Comparison of ENCODE assay signal across 12 mouse cellular contexts in genomic region chr19:9945800-9946564, GRCm38 (mm10). TPM values are rescaled to one million over a fixed set of nuclear protein-coding genes. Genes with fewer than 3 reads are reported as not detected.
A peak's percentile ranks its signal among the peaks of the same experiment; 100 is the strongest.
DNase-seq lines count a peak whose midpoint lies in the region; ATAC-seq and TF ChIP-seq lines count a peak whose summit lies in the region.
"Had no signal": no experiment of that assay in that cellular context is flagged by ENCODE, and none has a peak within 500 bp of the region (broad histone marks: within the 10 kb centered on the region; RNA-seq: fewer than 3 reads in every experiment).

No protein-coding gene starts in this region.

- H3K4me1 ChIP-seq in intestine, postnatal 0 days (replicated peaks; ENCODE audit: control insufficient read depth, insufficient read depth, low read length) = no peaks in the 10 kb centered on the region; the same call in none of the 2 replicates
- no peaks in the 10 kb centered on the region; the same call in 1 of the 2 replicates for H3K4me1 ChIP-seq in intestine, embryonic 15.5 days (replicated peaks)
- H3K4me1 ChIP-seq in heart, embryonic 10.5 days = peaks cover 29% of the 10 kb centered on the region
- H3K4me1 ChIP-seq: midbrain, embryonic 13.5 days; neural tube, embryonic 15.5 days had no signal

- peak; percentile 82 for DNase-seq in NIH3T3 (ENCODE audit: low read depth)
- no peak for DNase-seq in heart, embryonic 10.5 days (ENCODE audit: low spot score)
- peak; percentile 87 for DNase-seq in skeletal muscle tissue, adult 2 months (ENCODE audit: low read depth, low spot score)
- no peak for DNase-seq in spleen, postnatal 14 days (ENCODE audit: low spot score in 2 of 2)
- DNase-seq in retina, embryonic 14.5 days (ENCODE audit: low spot score) = no peak
- DNase-seq in layer of hippocampus, adult 9-10 months (ENCODE audit: low spot score) = no peak
- DNase-seq: embryo, embryonic 11 days had no signal

- no peak overlapping the region for H3K4me3 ChIP-seq in intestine, postnatal 0 days (ENCODE audit: low read depth, low read length)
- no peak overlapping the region for H3K4me3 ChIP-seq in intestine, embryonic 15.5 days (replicated peaks)
- H3K4me3 ChIP-seq in heart, embryonic 10.5 days = no peak overlapping the region
- H3K4me3 ChIP-seq: liver, embryonic 15.5 days; midbrain, embryonic 13.5 days; neural tube, embryonic 15.5 days had no signal

- peak; percentile 50; the same call in 1 of the 2 replicates for ATAC-seq in intestine, postnatal 0 days
- no peak for ATAC-seq in intestine, embryonic 15.5 days
- ATAC-seq: midbrain, embryonic 13.5 days had no signal

- WGBS in intestine, postnatal 0 days = 81% methylated on average over 8 of the region's 8 CpGs
- WGBS in intestine, embryonic 15.5 days = 85% methylated on average over 8 of the region's 8 CpGs
- 75% methylated on average over 8 of the region's 8 CpGs for WGBS in heart, embryonic 10.5 days

- no peak overlapping the region for H3K4me2 ChIP-seq in intestine, postnatal 0 days (replicated peaks; ENCODE audit: low read depth)
- H3K4me2 ChIP-seq in intestine, embryonic 15.5 days (replicated peaks) = no peak overlapping the region
- H3K4me2 ChIP-seq: liver, embryonic 15.5 days; midbrain, embryonic 13.5 days; neural tube, embryonic 15.5 days had no signal

- H3K27ac ChIP-seq in intestine, postnatal 0 days (ENCODE audit: low read depth, low read length) = no peak overlapping the region
- no peak overlapping the region for H3K27ac ChIP-seq in intestine, embryonic 15.5 days
- 0 out of 2 replicates have a peak overlapping the region, but pooled peaks have one; percentile 25 for H3K27ac ChIP-seq in heart, embryonic 10.5 days
- H3K27ac ChIP-seq: liver, embryonic 15.5 days; midbrain, embryonic 13.5 days; neural tube, embryonic 15.5 days had no signal

- TF ChIP-seq CTCF in intestine, postnatal 0 days (IDR thresholded peaks at IDR 0.05; ENCODE audit: low read depth) = no peak

- no peaks in the 10 kb centered on the region for H3K36me3 ChIP-seq in intestine, postnatal 0 days (ENCODE audit: control insufficient read depth, insufficient read depth)
- no peaks in the 10 kb centered on the region for H3K36me3 ChIP-seq in intestine, embryonic 15.5 days
- H3K36me3 ChIP-seq in heart, embryonic 10.5 days = no peaks in the 10 kb centered on the region
- H3K36me3 ChIP-seq: liver, embryonic 15.5 days; midbrain, embryonic 13.5 days; neural tube, embryonic 15.5 days had no signal

- H3K9me3 ChIP-seq in intestine, postnatal 0 days (ENCODE audit: control insufficient read depth) = no peaks in the 10 kb centered on the region
- H3K9me3 ChIP-seq in intestine, embryonic 15.5 days = no peaks in the 10 kb centered on the region
- H3K9me3 ChIP-seq in heart, embryonic 10.5 days = no peaks in the 10 kb centered on the region
- H3K9me3 ChIP-seq: liver, embryonic 15.5 days; midbrain, embryonic 13.5 days; neural tube, embryonic 15.5 days had no signal

- no peak overlapping the region for H3K9ac ChIP-seq in intestine, postnatal 0 days (ENCODE audit: low read depth, low read length)
- H3K9ac ChIP-seq in intestine, embryonic 15.5 days = no peak overlapping the region
- H3K9ac ChIP-seq: liver, embryonic 15.5 days; midbrain, embryonic 13.5 days; neural tube, embryonic 15.5 days had no signal

- H3K27me3 ChIP-seq in intestine, postnatal 0 days (replicated peaks; ENCODE audit: control insufficient read depth, insufficient read depth, low read length) = no peaks in the 10 kb centered on the region
- no peaks in the 10 kb centered on the region for H3K27me3 ChIP-seq in intestine, embryonic 15.5 days (replicated peaks)
- H3K27me3 ChIP-seq in heart, embryonic 10.5 days (ENCODE audit: insufficient read depth, poor library complexity, severe bottlenecking) = no peaks in the 10 kb centered on the region
- H3K27me3 ChIP-seq: liver, embryonic 15.5 days; midbrain, embryonic 13.5 days; neural tube, embryonic 15.5 days had no signal

RNA-seq across cellular contexts. Expression of gene Fth1, which starts 34.4 kb away (rescaled TPM):
- polyA plus RNA-seq in intestine, postnatal 0 days (2015; fragmentation: Nextera tagmentation; extraction: Ambion mirVana) = 6,780 and 7,050 TPM in 2 replicates
- 1,893 and 1,941 TPM in 2 replicates for polyA plus RNA-seq in intestine, embryonic 15.5 days (2015; fragmentation: Nextera tagmentation; extraction: Ambion mirVana)
- polyA plus RNA-seq in heart, embryonic 10.5 days (2016; fragmentation: Nextera tagmentation; extraction: Ambion mirVana) = 1,706 and 1,823 TPM in 2 replicates

RNA-seq across cellular contexts. Expression of gene Incenp, which starts 46.6 kb away (rescaled TPM):
- 22.9 and 24.3 TPM in 2 replicates for polyA plus RNA-seq in intestine, postnatal 0 days (2015; fragmentation: Nextera tagmentation; extraction: Ambion mirVana)
- 87.6 and 88.9 TPM in 2 replicates for polyA plus RNA-seq in intestine, embryonic 15.5 days (2015; fragmentation: Nextera tagmentation; extraction: Ambion mirVana)
- 93.8 and 122 TPM in 2 replicates for polyA plus RNA-seq in heart, embryonic 10.5 days (2016; fragmentation: Nextera tagmentation; extraction: Ambion mirVana)

RNA-seq across cellular contexts. Expression of gene Best1, which starts 55.5 kb away (rescaled TPM):
- polyA plus RNA-seq in intestine, postnatal 0 days (2015; fragmentation: Nextera tagmentation; extraction: Ambion mirVana) = 0.61 and 0.89 TPM in 2 replicates
- polyA plus RNA-seq in intestine, embryonic 15.5 days (2015; fragmentation: Nextera tagmentation; extraction: Ambion mirVana) = 0.50 and 0.58 TPM in 2 replicates
- 0.73 and 0.95 TPM in 2 replicates for polyA plus RNA-seq in heart, embryonic 10.5 days (2016; fragmentation: Nextera tagmentation; extraction: Ambion mirVana)

RNA-seq across cellular contexts. Expression of gene Rab3il1, which starts 55.5 kb away (rescaled TPM):
- 63.6 and 65.8 TPM in 2 replicates for polyA plus RNA-seq in intestine, postnatal 0 days (2015; fragmentation: Nextera tagmentation; extraction: Ambion mirVana)
- 34.7 and 35.0 TPM in 2 replicates for polyA plus RNA-seq in intestine, embryonic 15.5 days (2015; fragmentation: Nextera tagmentation; extraction: Ambion mirVana)
- 51.5 and 57.6 TPM in 2 replicates for polyA plus RNA-seq in heart, embryonic 10.5 days (2016; fragmentation: Nextera tagmentation; extraction: Ambion mirVana)

Comparison
In these comparisons a context has a peak if more than half of its experiments do, and no peak if none do; other contexts are left out.
1. DNase-seq: peak in NIH3T3 (single experiment) and skeletal muscle tissue, adult 2 months (single experiment); none in heart, embryonic 10.5 days (single experiment), spleen, postnatal 14 days (0 of 2), retina, embryonic 14.5 days (single experiment) and layer of hippocampus, adult 9-10 months (single experiment).